Mouse (Mus musculus): ENCODE measurements around the gene Ankrd1.

The Ankrd1 gene

DNA sequence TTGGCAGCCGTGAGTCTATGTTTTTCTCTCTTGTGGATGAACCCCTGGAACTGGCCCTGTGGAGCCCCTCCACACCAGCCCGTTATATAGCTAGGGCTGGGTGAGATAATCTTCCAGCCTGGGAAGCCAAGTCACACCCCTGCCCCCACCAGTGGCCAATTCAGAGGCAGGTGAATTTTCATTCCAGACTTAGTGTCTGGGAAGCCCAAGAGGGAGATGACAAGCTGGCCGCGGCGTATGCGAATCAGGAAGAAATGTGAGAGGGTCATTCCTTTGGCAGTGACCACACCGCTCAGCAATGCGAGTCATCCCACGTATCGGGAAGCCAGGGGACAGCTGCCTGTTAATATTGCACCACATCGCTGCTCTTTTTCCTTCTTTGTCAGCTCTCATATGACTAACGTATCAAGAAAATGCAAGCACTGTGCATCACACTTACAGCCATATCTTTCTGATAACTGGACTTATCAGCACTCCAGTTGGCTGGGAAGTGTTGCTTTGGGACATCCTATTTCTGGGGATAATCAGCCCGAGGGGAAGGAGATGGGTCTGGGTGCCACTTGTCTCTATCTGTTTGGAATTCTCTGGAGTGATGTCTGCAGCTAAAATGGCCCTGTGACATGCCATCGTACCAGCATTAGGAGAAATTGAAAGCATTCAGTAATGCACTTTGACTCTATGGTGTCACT is at the start of gene Ankrd1:
Gene Ankrd1 (minus strand): TSS at position 317 of the 689 bp plus-strand sequence.
- DNase-seq (ENCODE audit: low read depth, low spot score): no peak

DNA sequence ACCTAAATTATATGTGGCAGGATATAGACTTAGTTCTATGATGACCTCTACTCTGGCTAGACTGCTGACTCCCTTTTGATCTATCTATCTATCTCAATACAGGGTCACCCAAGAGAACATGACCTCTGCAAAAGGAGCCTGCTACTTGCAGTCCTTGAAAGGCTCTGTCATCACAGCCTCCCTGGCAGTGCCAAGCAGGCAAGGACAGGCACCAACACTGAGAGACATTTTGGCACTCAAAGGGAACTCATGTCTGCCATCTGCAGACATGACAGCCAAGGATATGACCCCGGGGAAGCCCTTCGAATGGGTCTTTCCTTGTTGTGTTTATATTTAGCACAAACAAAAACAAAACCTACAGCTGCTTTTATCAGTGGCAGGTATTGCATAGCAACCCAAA is 49.2 kb upstream of the Ankrd1 start:
- no peak for DNase-seq (ENCODE audit: low read depth, low spot score)

DNA sequence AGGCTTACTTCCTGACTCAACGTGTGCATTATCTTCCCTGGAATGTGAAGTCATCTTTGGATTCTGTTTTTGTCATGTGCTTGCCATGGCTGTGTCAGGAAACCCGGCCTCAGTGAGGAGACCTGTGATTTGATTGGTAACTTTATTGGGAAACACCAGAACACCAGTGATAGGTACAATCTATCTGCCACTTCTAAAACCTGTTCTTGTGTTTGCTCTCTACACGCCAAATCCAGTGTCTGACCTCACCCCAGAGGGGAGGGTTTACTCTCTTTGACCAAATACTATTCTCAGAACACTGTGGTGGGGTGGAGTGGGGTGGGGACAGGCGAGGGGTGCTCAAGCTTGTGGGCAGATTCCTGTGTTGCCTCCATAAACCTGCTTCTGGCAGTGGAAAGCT is 48.2 kb upstream of the Ankrd1 start:
- DNase-seq (ENCODE audit: low read depth, low spot score): no peak

DNA sequence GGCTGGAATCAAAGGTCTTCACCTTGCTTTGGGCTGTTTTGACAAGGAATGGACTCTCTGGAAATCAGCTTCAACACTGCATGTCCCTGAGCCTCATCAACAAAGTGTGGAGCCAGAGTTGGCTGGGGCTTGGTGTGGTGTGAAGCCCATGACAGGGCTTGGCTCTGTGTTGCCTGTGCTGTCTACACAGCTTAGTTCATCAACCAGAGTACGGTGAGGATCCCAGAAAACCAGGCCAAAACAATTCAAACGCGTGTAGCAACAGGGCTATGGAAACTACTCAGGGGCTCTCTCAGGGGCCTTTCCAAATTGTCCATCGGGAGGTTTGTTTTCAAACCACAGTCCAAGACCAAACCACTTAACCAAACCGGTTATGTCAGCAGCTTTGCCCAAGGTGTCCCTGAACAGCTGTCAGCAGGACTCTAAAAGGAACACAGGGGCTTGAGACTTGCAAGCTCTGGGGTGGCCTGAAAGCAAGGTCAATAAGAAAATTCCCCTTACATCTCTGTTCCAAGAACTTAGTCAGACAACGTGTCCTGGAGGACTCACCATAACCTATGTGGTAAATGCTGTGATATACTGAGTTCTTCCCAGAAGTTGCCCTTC is 47.5 kb upstream of the Ankrd1 start:
- DNase-seq (ENCODE audit: low read depth, low spot score): no peak

DNA sequence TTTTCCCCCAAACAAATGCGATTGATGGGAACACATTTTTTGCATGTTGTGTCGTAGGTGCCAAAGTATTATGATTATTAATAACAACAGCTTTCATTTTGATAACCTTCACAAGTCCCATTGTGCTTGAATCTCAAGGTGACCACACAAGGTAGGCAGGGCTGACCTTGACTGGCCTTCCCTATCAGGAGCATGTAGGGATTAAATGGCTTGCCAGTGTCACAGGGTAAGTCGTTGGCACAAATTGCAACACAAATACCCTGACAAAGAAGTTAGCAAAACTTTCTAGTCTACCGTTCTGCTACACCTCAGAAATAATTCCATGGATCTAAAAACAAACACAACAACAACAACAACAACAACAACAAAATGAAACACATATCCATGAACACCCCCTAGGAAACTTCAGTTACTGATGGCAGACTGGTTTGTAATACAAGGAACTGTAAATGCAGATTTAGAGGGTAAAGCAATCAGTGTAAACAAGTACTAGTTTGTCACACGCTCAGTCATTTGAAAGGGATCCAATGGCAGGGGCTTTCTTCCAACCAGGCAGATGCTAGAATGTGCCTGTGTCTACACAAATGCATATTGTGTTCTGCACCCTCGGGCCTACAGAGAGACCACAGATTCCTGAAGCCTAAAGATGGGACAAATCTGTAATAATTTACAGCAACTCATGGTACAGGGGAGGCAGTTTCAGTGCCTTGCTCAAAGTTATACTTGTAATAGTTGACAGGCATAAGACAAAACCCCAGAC is 46.7 kb upstream of the Ankrd1 start:
- no peak for DNase-seq (ENCODE audit: low read depth, low spot score)

DNA sequence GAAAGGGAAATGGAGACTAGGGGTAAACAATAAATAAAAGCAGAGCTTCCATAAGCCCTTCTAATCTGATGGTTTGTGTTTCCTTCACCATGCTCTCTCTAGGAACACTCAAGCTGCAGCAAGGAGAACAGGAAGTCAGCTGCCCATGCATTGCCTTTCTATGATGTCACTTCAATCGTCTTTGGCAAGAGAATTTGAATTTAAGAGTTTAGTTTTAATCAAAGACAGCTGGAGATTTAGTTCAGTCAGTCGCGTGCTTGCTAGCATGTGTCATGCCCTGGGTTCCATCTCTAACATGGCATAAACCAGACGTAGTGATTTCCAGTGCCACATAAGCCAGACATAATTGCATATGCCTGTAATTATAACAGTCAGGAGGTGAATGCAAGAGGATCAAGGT is 45.5 kb upstream of the Ankrd1 start:
- no peak for DNase-seq (ENCODE audit: low read depth, low spot score)

DNA sequence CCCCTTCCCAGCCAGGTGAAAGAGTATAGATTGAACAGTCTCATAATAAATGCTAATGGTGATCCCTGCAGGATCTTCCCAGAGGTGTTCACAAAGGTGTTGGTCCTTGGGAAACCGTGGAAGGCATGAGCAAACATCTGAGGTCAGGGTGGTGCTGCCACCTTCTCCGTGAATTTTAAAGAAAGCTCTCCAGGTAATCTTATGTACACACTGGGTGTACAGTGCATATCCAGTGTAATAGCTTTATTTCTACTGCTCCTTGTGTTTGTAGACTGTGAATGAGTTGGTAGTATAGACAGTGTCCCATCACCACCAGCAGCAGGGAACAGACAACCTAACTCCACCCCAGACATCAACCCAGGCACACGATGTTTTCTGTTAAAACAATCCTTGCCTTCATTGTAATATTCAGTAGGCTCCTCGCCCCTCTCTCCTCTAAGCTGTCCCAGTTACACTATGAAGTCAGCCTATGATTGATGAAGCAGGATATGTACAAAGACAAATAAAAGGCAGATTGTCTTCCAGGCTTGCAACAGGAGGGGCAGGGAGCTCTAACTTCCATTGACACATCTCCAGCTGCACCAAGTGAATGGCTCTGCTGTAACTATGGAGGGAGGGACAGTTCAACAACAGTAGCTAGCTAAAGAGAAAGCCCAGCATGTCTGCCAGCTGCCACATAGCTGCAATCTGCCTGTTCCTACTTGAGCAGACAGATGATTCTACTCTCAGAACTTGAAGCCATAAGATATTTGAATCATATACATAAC is 30.5 kb upstream of the Ankrd1 start:
- DNase-seq (ENCODE audit: low read depth, low spot score): peak; percentile 76

DNA sequence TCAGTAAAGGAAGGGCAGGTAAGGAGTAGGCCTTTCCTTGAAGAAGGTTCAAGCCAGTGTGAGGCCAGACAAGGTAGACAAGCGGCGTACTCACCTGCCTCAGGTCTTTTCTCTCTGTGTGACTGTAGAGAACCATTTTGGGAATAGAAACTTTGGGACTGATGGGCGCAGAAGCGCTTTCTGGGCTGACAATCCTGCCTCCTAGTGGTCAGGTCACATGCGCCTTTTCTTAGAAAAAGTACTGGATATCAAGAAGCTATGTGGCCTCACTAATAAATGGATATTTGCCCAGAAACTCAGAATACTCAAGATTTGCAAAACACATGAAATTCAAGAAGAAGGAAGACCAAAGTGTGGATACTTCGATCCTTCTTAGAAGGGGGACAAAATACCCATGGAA is 28.7 kb upstream of the Ankrd1 start:
- no peak for DNase-seq (ENCODE audit: low read depth, low spot score)

DNA sequence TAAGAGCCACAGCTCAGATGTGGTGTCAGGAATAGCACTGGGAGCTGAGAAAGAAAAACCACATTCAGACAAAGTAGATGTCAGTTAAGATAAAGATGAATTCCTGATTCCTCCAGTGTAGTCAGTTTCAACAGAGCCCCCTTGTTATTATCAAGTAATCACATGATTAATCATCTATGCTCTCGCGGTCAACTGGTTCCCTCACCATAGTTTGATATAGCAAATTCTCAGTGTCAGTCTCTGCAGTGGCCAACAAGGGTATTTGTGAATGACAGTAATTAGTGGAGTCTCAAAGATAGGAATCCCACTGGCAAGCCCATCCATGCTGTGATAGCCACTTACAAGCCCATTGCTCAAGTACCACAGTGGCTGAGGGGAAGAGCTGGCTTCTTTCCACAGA is 23.7 kb upstream of the Ankrd1 start:
- no peak for DNase-seq (ENCODE audit: low read depth, low spot score)

DNA sequence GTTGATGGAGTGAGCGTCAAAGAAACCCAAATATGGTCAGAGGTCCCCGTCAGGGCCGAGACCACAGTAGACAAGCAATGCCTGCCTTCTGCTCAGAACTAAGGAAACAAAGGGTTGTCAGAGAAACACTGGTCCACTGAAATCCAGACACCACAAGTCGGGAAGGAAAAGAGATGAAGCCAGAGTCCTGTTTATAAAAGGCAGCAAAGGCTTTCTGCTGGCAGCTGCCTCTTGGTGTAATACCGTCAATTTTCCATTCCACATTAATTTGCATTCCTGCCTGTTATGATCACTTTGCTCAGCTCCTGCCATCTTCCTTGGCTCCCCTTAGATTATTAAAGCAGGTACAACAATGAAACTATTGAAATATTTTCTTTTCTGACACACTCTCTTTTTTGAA is 13.8 kb upstream of the Ankrd1 start:
- no peak for DNase-seq (ENCODE audit: low read depth, low spot score)

DNA sequence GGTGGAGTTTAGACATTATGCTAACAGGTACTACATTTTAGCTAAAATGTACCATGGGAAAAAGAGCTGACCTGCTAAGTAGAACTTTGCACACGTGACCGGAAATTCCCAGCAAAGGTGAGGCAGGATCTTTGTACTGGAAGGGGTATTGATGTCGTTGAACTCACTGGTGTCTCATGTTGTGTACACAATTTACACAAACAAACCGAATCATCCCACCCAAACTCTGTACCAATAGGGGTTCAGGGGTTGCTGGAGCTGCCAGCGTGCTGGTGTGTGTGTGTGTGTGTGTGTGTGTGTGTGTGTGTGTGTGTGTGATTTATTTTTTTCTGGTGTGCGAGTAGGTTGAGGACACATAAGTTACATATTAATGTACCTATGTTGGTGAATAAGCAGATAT is 13.2 kb upstream of the Ankrd1 start:
- DNase-seq (ENCODE audit: low read depth, low spot score): no peak

DNA sequence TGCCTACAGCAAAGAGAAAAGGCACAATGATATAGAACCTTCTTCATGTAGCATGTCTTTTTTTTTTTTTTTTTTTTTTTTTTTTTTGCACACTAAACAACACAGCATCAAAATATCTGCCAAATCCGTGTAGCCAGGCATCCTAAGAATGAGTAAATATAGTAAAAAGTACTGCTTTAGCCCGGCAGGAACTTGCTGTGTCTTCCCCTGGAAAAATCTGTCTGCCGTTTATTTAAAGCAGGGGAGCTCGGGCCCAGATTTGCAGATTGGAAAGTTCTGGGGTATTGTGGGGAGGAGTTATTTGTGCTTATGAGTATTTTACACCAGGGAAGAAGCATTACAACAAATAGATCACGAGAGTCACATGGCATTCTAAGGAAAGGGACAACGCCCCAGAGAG is 12.1 kb upstream of the Ankrd1 start:
- no peak for DNase-seq (ENCODE audit: low read depth, low spot score)

DNA sequence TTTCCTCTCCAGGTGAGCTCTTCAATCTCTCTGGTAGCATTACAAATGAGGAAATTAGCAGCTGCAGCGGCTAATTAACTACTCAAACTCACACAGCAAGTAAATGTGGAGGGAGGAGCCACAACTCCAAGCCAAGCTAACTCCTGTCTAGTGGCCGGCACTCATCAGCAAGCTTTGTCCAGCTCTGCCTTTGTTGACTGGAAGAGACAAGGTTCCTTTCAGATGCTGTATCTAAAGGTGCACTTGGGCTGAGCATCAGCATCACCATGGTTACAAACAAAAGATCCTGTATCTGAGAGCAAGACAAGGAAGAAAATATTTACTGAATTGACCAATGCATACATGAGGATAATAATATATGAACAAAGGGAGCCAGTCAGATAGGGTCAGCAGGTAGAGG is 10.3 kb upstream of the Ankrd1 start:
- DNase-seq (ENCODE audit: low read depth, low spot score): no peak

DNA sequence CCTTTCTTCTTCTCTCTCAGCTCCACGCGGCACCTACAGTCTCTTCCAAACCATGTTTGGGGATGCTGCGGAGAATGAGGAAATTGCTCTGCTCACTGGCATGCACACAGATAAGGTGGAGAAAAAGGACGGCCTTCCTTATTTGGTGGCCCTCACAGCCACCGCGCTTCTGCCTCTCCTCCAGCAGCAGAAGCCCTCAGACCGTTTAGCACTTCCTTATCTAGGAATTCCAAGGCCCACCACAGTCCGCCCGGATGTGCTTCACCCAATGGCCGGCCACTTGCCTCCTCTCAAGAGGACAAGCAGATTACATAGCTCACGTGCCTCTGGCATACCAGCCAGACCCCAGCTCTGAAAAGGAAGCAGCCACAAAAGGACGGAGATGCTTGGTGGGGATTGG is 9.7 kb upstream of the Ankrd1 start:
- DNase-seq (ENCODE audit: low read depth, low spot score): no peak

DNA sequence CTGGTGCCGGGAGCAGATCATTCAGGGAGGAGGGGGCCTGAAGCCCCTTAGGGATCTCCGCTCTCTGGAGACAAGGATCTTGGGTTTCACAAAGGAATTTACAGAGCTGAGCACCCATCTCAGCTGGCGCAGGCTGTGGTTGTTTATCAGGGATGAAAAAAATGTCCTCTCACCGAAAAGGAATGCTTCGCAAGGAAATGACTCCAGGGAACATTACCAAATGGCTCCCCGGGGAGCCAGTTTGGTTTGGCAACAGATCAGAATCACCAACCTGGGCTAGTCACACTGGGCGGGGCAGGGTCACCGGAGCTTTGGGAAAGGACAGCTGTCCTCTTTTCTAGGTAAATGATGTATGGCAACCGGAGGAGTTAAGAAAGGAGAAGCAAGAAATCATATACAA is 9.3 kb upstream of the Ankrd1 start:
- no peak for DNase-seq (ENCODE audit: low read depth, low spot score)

DNA sequence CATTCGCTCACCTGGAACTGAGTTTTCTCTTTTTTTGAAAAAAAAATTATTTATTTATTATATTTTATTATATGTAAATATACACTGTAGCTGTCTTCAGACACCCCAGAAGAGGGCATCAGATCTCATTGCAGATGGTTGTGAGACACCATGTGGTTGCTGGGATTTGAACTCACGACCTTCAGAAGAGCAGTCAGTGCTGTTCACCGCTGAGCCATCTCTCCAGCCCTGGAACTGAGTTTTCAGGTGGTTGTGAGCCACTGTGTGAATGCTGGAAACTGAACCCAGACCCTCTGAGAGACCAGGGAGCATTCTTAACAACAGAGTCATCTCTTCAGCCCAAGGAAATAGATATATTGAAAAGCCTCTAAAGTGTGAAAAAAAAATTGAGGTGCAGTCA is 8.5 kb upstream of the Ankrd1 start:
- no peak for DNase-seq (ENCODE audit: low read depth, low spot score)

DNA sequence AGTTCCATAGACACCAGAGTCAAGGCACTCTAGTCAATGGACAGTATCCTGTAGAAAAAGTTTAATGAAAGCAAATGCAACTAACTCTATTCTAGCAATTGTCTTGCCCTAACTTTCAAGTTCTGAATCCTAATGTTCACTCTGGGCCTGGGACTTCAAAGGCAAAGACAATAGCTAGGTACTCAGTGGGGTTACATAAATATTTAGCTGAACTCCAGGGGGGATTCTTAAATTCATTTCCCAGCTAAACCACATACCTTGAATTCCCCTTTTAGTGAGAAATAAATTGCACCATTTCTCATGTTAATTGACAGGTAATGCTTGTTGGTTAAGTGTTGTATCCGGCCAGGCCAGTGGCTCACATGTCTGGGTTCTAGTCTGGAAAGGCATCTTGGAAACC is 4.3 kb upstream of the Ankrd1 start:
- DNase-seq (ENCODE audit: low read depth, low spot score): no peak

DNA sequence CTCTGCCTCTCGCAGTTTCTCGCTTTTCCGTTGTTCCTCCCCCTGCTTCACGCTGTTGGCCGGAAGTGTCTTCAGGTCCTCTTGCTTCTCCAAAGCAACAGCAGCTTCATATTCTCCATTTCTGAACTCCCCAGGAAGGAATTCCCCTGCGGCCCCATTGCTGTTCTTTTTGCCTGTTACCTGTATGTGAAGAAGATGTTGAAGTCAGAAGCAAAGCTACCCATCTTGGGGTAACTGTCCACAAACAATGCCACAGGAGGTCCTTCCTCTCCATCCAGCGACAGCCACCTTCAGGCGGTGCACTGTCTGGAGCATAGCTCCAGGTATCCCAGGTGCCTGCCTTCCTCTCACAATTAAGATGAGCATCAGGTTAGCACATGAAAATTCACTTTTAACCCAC is 680 bp downstream of the Ankrd1 start:
- DNase-seq (ENCODE audit: low read depth, low spot score): no peak

DNA sequence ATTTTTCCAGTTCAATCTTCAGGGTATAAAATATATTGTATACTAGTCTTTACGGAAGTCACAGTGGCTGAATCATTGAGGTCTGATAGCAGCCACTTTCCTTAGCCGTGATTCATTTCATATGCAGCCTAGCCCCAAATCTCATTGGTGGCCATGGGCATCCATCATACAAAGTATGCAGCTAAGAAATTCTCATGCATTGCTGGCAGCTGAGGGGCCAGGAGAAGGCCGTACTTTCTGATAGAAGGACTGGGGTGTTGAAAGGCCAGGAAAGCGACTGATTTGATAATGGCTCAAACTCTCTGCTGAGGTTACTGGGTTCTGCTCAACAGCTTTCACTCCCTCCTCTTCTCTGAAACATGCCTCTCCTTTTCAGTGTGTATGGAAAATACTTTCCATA is 3.7 kb downstream of the Ankrd1 start:
- DNase-seq (ENCODE audit: low read depth, low spot score): no peak

DNA sequence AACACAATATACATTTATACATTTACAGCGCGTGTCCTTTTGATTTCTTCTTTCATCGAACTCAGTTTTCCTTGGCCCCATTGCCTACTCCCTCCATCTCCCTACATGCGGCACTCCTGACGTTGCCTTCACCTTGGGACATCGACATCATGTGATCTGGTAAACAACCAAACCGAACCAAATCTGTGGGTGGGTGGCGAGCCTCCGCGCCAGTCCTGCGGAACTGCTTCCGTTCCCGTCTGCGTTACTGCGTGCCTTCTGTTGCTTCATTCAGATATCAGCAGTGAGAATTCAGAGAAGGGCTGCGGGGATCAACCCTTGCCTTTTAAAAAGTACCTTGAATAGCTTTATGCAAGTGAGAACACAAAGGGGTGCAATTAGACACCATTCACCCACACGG is 7.9 kb downstream of the Ankrd1 start:
- no peak for DNase-seq (ENCODE audit: low read depth, low spot score)

DNA sequence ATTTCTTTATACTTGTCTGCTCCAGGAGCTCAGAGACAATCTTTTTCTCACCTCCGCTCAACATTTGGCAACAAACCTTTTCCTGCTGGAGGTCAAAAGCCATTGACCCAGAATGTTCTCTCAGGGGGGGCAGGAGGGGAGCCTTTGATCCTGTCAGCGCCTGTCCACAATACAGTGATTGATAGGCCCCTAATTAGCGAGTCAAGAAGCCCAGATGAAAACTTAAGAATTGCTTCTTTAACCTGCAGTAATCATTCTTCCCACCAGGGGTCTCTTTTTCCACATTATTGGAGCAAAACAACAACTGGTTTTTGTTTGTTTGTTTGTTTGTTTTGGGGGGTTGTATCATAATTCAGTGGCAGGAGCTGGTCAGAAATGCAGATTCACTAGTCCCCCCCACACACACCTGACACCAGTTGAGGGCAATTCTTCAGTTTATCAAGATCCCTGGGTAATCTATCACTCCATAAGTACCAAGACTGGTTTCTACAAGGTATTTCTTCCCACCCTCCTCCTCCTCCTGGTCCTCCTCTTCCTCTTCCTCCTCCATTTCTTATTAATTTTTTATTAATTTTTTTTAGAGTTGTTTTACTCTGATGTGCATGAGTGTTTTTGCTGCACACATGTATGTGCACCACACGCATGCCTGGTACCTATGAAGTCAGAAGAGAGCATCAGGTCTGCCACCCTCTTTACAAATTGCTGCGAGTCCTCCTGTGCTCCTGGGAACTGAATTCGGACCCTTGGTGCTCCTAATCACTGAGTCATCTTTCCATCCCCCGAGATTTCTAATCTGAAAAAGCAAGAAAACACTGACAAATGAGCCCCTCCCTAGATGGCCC is 8.6 kb downstream of the Ankrd1 start:
- DNase-seq (ENCODE audit: low read depth, low spot score): no peak

Measured in telencephalon, adult 2 months (tissue).